ENCODE assay signal across 10 mouse cellular contexts in genomic region chr3:131208265-131208891, GRCm38 (mm10).
DNase-seq lines count a peak whose midpoint lies in the region; ATAC-seq lines count a peak whose summit lies in the region.
"Had no signal": no experiment of that assay in that cellular context is flagged by ENCODE, and none has a peak within 500 bp of the region (broad histone marks: within the 10 kb centered on the region; RNA-seq: fewer than 3 reads in every experiment).

No protein-coding gene starts in this region.

- peak; percentile 37 for DNase-seq in lung, postnatal 25 days (ENCODE audit: low spot score)
- no peak for DNase-seq in lung, postnatal 10 days
- peak; percentile 96 for DNase-seq in T-cell, adult 2 months (ENCODE audit: low spot score)
- DNase-seq in thymus, adult 18-20 months, result peak; percentile 69 to 85
- DNase-seq in right cerebral cortex, postnatal 25 days, result no peak
- no peak for DNase-seq in urinary bladder, postnatal 14 days (ENCODE audit: low spot score)
- no peak for DNase-seq in layer of hippocampus, postnatal 14 days (ENCODE audit: low spot score in 2 of 2)
- DNase-seq: cerebellum, adult 9-11 months had no signal

- ATAC-seq in megakaryocyte-erythroid progenitor cell, adult 5-6 weeks (replicated peaks; ENCODE audit: low FRiP score, low TSS enrichment, poor library complexity, severe bottlenecking), result peak; percentile 78
- ATAC-seq: intestine, embryonic 15.5 days had no signal

Comparison
In these comparisons a context has a peak if more than half of its experiments do, and no peak if none do; other contexts are left out.
1. DNase-seq: peak in lung, postnatal 25 days (single experiment), T-cell, adult 2 months (single experiment) and thymus, adult 18-20 months (2 of 2); none in lung, postnatal 10 days (single experiment), right cerebral cortex, postnatal 25 days (single experiment), urinary bladder, postnatal 14 days (single experiment) and layer of hippocampus, postnatal 14 days (0 of 2).